Mouse (Mus musculus) liver, embryonic 14.5 days (tissue): ENCODE results near the gene Dapk1. TPM values are rescaled to one million over a fixed set of nuclear protein-coding genes. Genes with fewer than 3 reads are reported as not detected.

Experiments
- ATAC-seq: fragments of 200-750 bp; cut with Nextera tagmentation; 2 replicates; pipeline ENCODE4 v1.8.0; 2017; ENCODE audit warnings: moderate number of reproducible peaks, mild to moderate bottlenecking, moderate library complexity; ENCODE audit not compliant: insufficient read depth
- DNase-seq, 3 experiments: peaks; one replicate each; pipeline ENCODE4 v3.0.0-alpha.2; 2012 to 2013; ENCODE audit warnings: low read depth in 3 of 3, low spot score in 3 of 3
- H3K27ac ChIP-seq: fragments of 300-500 bp; sonication (generic); 2 replicates; pipeline ENCODE4 v1.5.1; 2014; ENCODE audit warnings: moderate library complexity, mild to moderate bottlenecking, control low read depth, inconsistent platforms
- H3K27me3 ChIP-seq: fragments of 300-500 bp; sonication (generic); 2 replicates; pipeline ENCODE4 v1.6.1; 2014; ENCODE audit warnings: mild to moderate bottlenecking, low read length, moderate library complexity; ENCODE audit not compliant: control insufficient read depth, insufficient read depth
- H3K36me3 ChIP-seq: fragments of 300-500 bp; sonication (generic); replicated peaks from 2 replicates; pipeline ENCODE4 v1.6.1; 2014; ENCODE audit warnings: low read depth; ENCODE audit not compliant: control insufficient read depth, insufficient read depth
- H3K4me1 ChIP-seq, 2 experiments: fragments of 200-500 bp in 1 of 2; fragments of 300-500 bp in 1 of 2; sonication (generic) in 1 of 2; replicated peaks; 2 replicates each; pipeline ENCODE4 v1.6.1; 2012 to 2014; ENCODE audit warnings: antibody characterized with exemption in 1 of 2, inconsistent platforms in 1 of 2, low read length in 1 of 2; ENCODE audit not compliant: control insufficient read depth in 2 of 2, insufficient read depth in 2 of 2
- H3K4me2 ChIP-seq: fragments of 300-500 bp; sonication (generic); 2 replicates; pipeline ENCODE4 v1.6.1; 2014; ENCODE audit warnings: low read depth, mild to moderate bottlenecking, control low read depth, moderate library complexity
- H3K4me3 ChIP-seq, 2 experiments: fragments of 200-500 bp in 1 of 2; fragments of 300-500 bp in 1 of 2; sonication (generic) in 1 of 2; 2 replicates each; pipeline ENCODE4 v1.5.1; 2012 to 2014; ENCODE audit warnings: low read depth in 2 of 2, low read length in 2 of 2, mild to moderate bottlenecking in 2 of 2, control low read depth in 1 of 2, inconsistent platforms in 1 of 2, moderate library complexity in 1 of 2; ENCODE audit not compliant: insufficient read depth in 1 of 2
- H3K9ac ChIP-seq: fragments of 300-500 bp; sonication (generic); replicated peaks from 2 replicates; pipeline ENCODE4 v1.6.1; 2014; ENCODE audit warnings: mild to moderate bottlenecking, control low read depth, moderate library complexity
- H3K9me3 ChIP-seq: fragments of 300-500 bp; sonication (generic); 2 replicates; pipeline ENCODE4 v1.6.1; 2016; ENCODE audit warnings: low read length, mixed read lengths; ENCODE audit not compliant: control insufficient read depth
- CTCF ChIP-seq: IDR thresholded peaks from 2 replicates; pipeline ENCODE4 v1.5.1; 2016; ENCODE audit warnings: antibody characterized with exemption, low read depth, control low read depth
- EP300 ChIP-seq: IDR thresholded peaks from 2 replicates; pipeline ENCODE4 v1.6.1; 2016; ENCODE audit warnings: antibody characterized with exemption, low read depth
- WGBS: fragments of 180-500 bp; shearing (Covaris S2); extraction: QIAGEN DNeasy Blood & Tissue Kit; methylation state at CpG from one replicate; pipeline ENCODE4 v1.1.7; 2014; ENCODE audit not compliant: insufficient replicate concordance; 5-methylcytosine and 5-hydroxymethylcytosine counted together
- polyA plus RNA-seq, 2 experiments: library from polyadenylated mRNA; depleted of rRNA in 1 of 2; stranded (reverse) in 1 of 2; unstranded in 1 of 2; fragments of >200 nt; fragmentation: Nextera tagmentation in 1 of 2; extraction: Ambion mirVana in 1 of 2; gene quantifications; 2 replicates each; pipeline versions ENCODE4 v1.2.1 to v1.2.3; 2012 to 2014

Gene Dapk1
- polyA plus RNA-seq, 2 experiments: 4.8 to 7.1 TPM

DNA sequence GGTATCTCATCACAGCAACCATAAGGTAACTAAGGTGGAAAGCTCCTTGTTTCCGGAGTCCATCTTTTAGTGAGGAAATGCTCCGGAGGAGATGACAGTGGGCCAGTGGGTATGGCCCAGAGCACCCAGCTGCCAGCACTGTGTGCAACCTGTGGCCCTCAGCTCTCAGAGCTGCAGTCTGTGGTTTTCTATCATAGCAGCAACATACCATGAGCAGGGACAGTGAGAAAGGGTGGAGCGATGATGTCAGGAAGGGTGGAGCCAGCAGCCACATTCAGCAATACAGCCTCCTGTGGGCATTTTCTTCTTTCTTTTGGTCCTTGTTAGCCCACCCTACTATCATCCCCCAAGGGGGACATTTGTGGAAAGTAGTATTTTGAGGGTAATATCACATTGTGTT, 90.2 kb downstream of the Dapk1 start:
- Histone ChIP-seq H3K27me3 (no peaks in the 10 kb centered on the region), H3K9ac (no peak overlapping the region), H3K27ac (no peak overlapping the region), H3K4me3 (no peak overlapping the region), H3K4me2 (no peak overlapping the region), H3K4me1 (peaks cover 0 to 15% of the 10 kb centered on the region in 2 experiments; a peak in 2 of 4 replicates), H3K9me3 (no peaks in the 10 kb centered on the region), H3K36me3 (no peaks in the 10 kb centered on the region)
- WGBS: 79% methylated on average over 3 of the region's 3 CpGs
- TF ChIP-seq CTCF (no peak), EP300 (no peak)
- no peak for DNase-seq
- ATAC-seq: no peak

DNA sequence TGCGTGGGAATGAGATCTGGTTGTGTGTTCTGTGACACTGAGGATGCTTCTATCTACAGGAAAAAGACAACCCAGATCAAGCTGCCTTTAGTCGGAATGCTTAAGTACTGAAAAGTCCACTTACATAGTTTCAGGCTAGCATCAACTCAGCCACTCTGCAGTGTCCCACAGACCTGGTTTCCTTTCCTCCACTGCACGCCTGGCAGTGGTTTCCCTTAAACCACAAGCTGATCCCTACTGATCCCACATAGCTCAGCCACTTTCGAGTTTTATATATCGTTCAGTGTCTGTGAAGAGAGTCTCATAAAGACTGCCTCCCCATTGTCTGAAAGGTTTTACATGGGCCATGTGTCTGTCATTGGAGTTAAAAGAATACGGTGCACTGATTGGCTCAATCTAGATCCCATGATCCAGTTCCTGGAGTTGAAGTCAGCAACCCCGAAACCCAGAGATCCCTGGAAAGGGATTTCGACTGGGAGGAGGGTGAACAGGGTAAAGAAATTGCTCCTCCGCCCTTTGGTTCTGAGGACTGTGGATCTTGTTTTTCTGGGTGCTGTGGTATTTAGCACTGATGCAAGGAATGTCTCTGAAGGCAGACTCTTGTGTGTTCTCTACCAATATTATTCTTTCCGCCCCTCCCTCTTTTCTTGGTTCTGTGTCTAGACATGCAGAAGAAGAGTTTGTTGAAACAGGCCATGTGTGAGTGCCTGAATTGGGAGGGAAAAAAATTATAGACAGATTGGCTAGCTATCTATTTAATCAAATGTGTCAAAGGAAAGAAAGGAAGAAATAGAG, 93.6 kb downstream of the Dapk1 start:
- no peak overlapping the region for H3K9ac ChIP-seq
- ATAC-seq (no peak), DNase-seq (no peak)
- H3K36me3 ChIP-seq: no peaks in the 10 kb centered on the region
- no peak overlapping the region for H3K4me3 ChIP-seq
- no peaks in the 10 kb centered on the region for H3K27me3 ChIP-seq
- H3K4me2 ChIP-seq: no peak overlapping the region
- 34% methylated on average over 10 of the region's 10 CpGs for WGBS
- TF ChIP-seq CTCF (no peak), EP300 (no peak)
- no peak overlapping the region for H3K27ac ChIP-seq
- peaks cover 0 to 6% of the 10 kb centered on the region in 2 experiments; a peak in 2 of 4 replicates for H3K4me1 ChIP-seq
- H3K9me3 ChIP-seq: no peaks in the 10 kb centered on the region

DNA sequence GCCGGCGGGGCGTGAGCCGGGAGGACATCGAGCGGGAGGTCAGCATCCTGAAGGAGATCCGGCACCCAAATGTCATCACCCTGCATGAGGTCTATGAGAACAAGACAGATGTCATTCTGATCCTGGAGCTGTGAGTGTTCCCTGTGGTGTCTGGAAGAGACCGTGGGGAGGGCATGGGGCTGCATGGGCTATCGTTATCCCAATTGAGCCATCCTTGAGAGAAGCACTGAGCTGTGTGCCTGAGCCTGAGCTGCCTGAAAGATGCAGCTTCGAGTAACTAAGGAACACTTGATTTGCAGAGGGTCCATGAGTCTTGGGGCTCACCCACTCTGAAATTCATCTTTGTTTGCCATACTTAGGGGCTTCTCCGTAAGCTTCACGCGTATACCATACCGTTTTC, 94.6 kb downstream of the Dapk1 start:
- no peak for ATAC-seq
- no peaks in the 10 kb centered on the region for H3K36me3 ChIP-seq

DNA sequence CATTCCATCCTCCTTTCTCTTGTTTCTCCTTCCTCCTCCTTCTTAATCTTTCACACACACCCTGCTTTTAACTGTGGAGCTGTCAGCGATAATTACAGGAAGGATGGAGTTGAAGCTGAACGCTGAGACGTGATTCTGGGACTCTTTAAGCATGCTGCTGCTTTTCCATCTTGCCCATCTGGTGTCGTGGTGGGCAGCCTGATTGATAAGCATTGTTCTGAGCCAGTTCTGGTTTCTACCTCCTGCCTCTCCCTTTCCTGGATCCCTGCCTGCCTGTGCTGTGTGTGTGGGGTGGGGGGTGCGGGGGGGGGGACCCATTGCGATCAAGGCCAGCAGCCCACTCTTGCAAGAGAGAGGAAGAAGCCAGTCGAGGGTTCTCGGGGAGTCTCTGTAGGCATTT, 95.0 kb downstream of the Dapk1 start:
- TF ChIP-seq CTCF: no peak
- TF ChIP-seq EP300: no peak
- H3K27me3 ChIP-seq: no peaks in the 10 kb centered on the region

More for the DNA sequence above, 94.6 kb downstream of the Dapk1 start:
- DNase-seq: no peak
- TF ChIP-seq EP300 (no peak), CTCF (no peak)
- Histone ChIP-seq H3K27ac (no peak overlapping the region), H3K9ac (no peak overlapping the region), H3K4me2 (no peak overlapping the region), H3K4me3 (no peak overlapping the region), H3K4me1 (peaks cover 0 to 6% of the 10 kb centered on the region in 2 experiments; a peak in 2 of 4 replicates), H3K9me3 (no peaks in the 10 kb centered on the region), H3K27me3 (no peaks in the 10 kb centered on the region)
- WGBS: 74% methylated on average over 14 of the region's 14 CpGs

DNA sequence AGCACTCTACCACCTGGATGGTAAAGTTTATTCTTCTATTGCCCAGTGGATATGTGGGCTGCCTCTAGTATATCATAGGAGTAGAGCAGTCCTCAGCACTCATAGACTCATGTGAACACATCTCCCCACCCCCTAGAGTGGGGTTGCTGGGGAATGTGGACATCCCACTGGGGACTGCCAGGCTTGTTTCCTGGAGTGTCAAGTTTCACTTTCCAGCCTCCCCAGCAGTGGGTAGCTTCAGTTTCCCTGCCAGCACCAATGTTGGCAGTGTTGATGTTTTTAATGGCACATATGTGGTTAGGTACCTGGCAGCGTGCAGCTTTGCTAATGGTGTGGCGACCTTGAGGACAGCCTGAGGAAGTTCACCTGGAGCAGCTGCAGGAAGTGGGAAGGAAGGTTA, 96.3 kb downstream of the Dapk1 start:
- H3K4me2 ChIP-seq: no peak overlapping the region
- DNase-seq: no peak
- peaks cover 0 to 6% of the 10 kb centered on the region in 2 experiments; a peak in 2 of 4 replicates for H3K4me1 ChIP-seq
- no peak for ATAC-seq
- TF ChIP-seq EP300: no peak
- H3K9me3 ChIP-seq: no peaks in the 10 kb centered on the region
- no peak overlapping the region for H3K27ac ChIP-seq
- no peak overlapping the region for H3K4me3 ChIP-seq
- H3K36me3 ChIP-seq: no peaks in the 10 kb centered on the region
- no peaks in the 10 kb centered on the region for H3K27me3 ChIP-seq
- H3K9ac ChIP-seq: no peak overlapping the region
- 86% methylated on average over 2 of the region's 2 CpGs for WGBS

More for the DNA sequence above, 95.0 kb downstream of the Dapk1 start:
- ATAC-seq (no peak), DNase-seq (no peak)
- no peak overlapping the region for H3K9ac ChIP-seq
- 37% methylated on average over 8 of the region's 8 CpGs for WGBS
- H3K9me3 ChIP-seq: no peaks in the 10 kb centered on the region
- H3K27ac ChIP-seq: no peak overlapping the region
- H3K36me3 ChIP-seq: no peaks in the 10 kb centered on the region
- H3K4me1 ChIP-seq: peaks cover 0 to 6% of the 10 kb centered on the region in 2 experiments; a peak in 2 of 4 replicates
- H3K4me3 ChIP-seq: no peak overlapping the region
- H3K4me2 ChIP-seq: no peak overlapping the region
